In genomic region chr17:84267456-84268074, GRCm38 (mm10) we compare ENCODE assay signal across 12 mouse cellular contexts.
DNase-seq lines count a peak whose midpoint lies in the region; ATAC-seq and TF ChIP-seq lines count a peak whose summit lies in the region.
"Had no signal": no experiment of that assay in that cellular context is flagged by ENCODE, and none has a peak within 500 bp of the region (broad histone marks: within the 10 kb centered on the region; RNA-seq: fewer than 3 reads in every experiment).

No protein-coding gene starts in this region.

- intact Hi-C loops in gastrocnemius, adult 2 months (cut with DNase I) = no loop called here
- intact Hi-C loops in gastrocnemius, postnatal 36 days (cut with DNase I) = no loop called here

- H3K27ac ChIP-seq in gastrocnemius, adult 2 months = peak overlapping the region; percentile 72
- peak overlapping the region; percentile 9; the same call in 1 of the 2 replicates for H3K27ac ChIP-seq in limb, embryonic 15.5 days
- H3K27ac ChIP-seq in limb, embryonic 10.5 days = no peak overlapping the region
- H3K27ac ChIP-seq: liver, embryonic 15.5 days had no signal

- H3K36me3 ChIP-seq in limb, embryonic 15.5 days = no peaks in the 10 kb centered on the region
- peaks cover 31% of the 10 kb centered on the region for H3K36me3 ChIP-seq in limb, embryonic 10.5 days
- H3K36me3 ChIP-seq: liver, embryonic 15.5 days; stomach, embryonic 15.5 days had no signal

- no peak for DNase-seq in gastrocnemius, adult 2 months
- DNase-seq in gastrocnemius, postnatal 36 days = no peak
- no peak for DNase-seq in limb, embryonic 10.5 days (ENCODE audit: low spot score)
- no peak for DNase-seq in layer of hippocampus, postnatal 25 days (ENCODE audit: extremely low spot score in 1 of 2, low spot score in 1 of 2)
- DNase-seq in urinary bladder, postnatal 14 days (ENCODE audit: low spot score) = no peak
- DNase-seq: cerebellum, adult 9-10 months had no signal

- TF ChIP-seq CTCF in gastrocnemius, adult 2 months (IDR thresholded peaks at IDR 0.05) = no peak

- 84% methylated on average over 6 of the region's 6 CpGs for WGBS in limb, embryonic 15.5 days
- 94% methylated on average over 6 of the region's 6 CpGs for WGBS in limb, embryonic 10.5 days

- no peak overlapping the region for H3K4me2 ChIP-seq in limb, embryonic 15.5 days
- H3K4me2 ChIP-seq: liver, embryonic 15.5 days; stomach, embryonic 15.5 days had no signal

- no peak overlapping the region for H3K9ac ChIP-seq in limb, embryonic 15.5 days
- H3K9ac ChIP-seq: liver, embryonic 15.5 days; stomach, embryonic 15.5 days had no signal

- no peaks in the 10 kb centered on the region for H3K27me3 ChIP-seq in limb, embryonic 15.5 days
- H3K27me3 ChIP-seq in limb, embryonic 10.5 days (ENCODE audit: low read depth, poor library complexity, severe bottlenecking) = no peaks in the 10 kb centered on the region
- H3K27me3 ChIP-seq: liver, embryonic 15.5 days; stomach, embryonic 15.5 days had no signal

- H3K9me3 ChIP-seq in limb, embryonic 15.5 days = no peaks in the 10 kb centered on the region
- no peaks in the 10 kb centered on the region for H3K9me3 ChIP-seq in limb, embryonic 10.5 days (replicated peaks)
- H3K9me3 ChIP-seq: G1E; liver, embryonic 15.5 days; stomach, embryonic 15.5 days had no signal

- no peak for ATAC-seq in limb, embryonic 15.5 days (ENCODE audit: insufficient number of reproducible peaks, low FRiP score, low TSS enrichment, low read depth)
- peak; percentile 46 for ATAC-seq in activated CD4-positive, CD25-positive, alpha-beta regulatory T cell, adult 4 months
- ATAC-seq in megakaryocyte-erythroid progenitor cell, adult 5-6 weeks (replicated peaks; ENCODE audit: low FRiP score, low TSS enrichment, poor library complexity, severe bottlenecking) = peak; percentile 28; the same call in 1 of the 2 replicates

- H3K4me3 ChIP-seq in gastrocnemius, adult 2 months = no peak overlapping the region
- no peak overlapping the region for H3K4me3 ChIP-seq in limb, embryonic 15.5 days
- H3K4me3 ChIP-seq in limb, embryonic 10.5 days = no peak overlapping the region
- H3K4me3 ChIP-seq: liver, embryonic 15.5 days; stomach, embryonic 15.5 days had no signal

- peaks cover 51% of the 10 kb centered on the region for H3K4me1 ChIP-seq in limb, embryonic 15.5 days
- peaks cover 23% of the 10 kb centered on the region for H3K4me1 ChIP-seq in limb, embryonic 10.5 days
